Mouse (Mus musculus): ENCODE measurements around the gene Dlx6.

GRCm38 (mm10) chr6:6826861-6827260 is 36.3 kb upstream of the Dlx6 start:
- TF ChIP-seq POLR2A (IDR thresholded peaks at IDR 0.05; ENCODE audit: control insufficient read depth, low read depth, low read length) (no peak), CTCF (IDR thresholded peaks at IDR 0.05; ENCODE audit: control insufficient read depth, insufficient read depth, insufficient replicate concordance, low read depth, low read length) (no peak)
